Mouse (Mus musculus) spleen, adult 2 months (tissue): Measurements from ENCODE around the gene Nsmce1.

Source experiments
- CTCF ChIP-seq: fragments of 200-500 bp; IDR thresholded peaks from 2 replicates; pipeline ENCODE4 v1.5.1; 2011; ENCODE audit warnings: mild to moderate bottlenecking, inconsistent platforms; ENCODE audit not compliant: insufficient read depth, insufficient read length, insufficient replicate concordance; ENCODE audit errors: extremely low read depth
- POLR2A ChIP-seq: fragments of 200-500 bp; IDR thresholded peaks from 2 replicates; pipeline ENCODE4 v1.6.1; 2011; ENCODE audit warnings: low read depth, low read length, inconsistent platforms

GRCm38 (mm10) chr7:125451078-125451477 lies 40.3 kb downstream of the Nsmce1 start:
- TF ChIP-seq CTCF = no peak
- TF ChIP-seq POLR2A = no peak
